Mouse (Mus musculus): ENCODE data around the gene Tns3.

GRCm38 (mm10) chr11:8574562-8574961, 89.8 kb downstream of the Tns3 start:
- TF ChIP-seq CTCF (IDR thresholded peaks at IDR 0.05; ENCODE audit: extremely low read depth, insufficient read depth, low read length), result no peak
- no peak for TF ChIP-seq POLR2A (IDR thresholded peaks at IDR 0.05; ENCODE audit: extremely low read depth, insufficient read depth, low read length)
